Mouse (Mus musculus) right cerebral cortex, postnatal 25 days (tissue): ENCODE data around the gene Trp53i13.

Source experiments
- DNase-seq: peaks from one replicate; pipeline ENCODE4 v3.0.0; 2022

Trp53i13 gene

GRCm38 (mm10) chr11:77491123-77491501 is 24.7 kb downstream of the Trp53i13 start:
- DNase-seq: peak; percentile 86

- no peak for DNase-seq
Measured at GRCm38 (mm10) chr11:77490451-77490850, 25.3 kb downstream of the Trp53i13 start.

DNA sequence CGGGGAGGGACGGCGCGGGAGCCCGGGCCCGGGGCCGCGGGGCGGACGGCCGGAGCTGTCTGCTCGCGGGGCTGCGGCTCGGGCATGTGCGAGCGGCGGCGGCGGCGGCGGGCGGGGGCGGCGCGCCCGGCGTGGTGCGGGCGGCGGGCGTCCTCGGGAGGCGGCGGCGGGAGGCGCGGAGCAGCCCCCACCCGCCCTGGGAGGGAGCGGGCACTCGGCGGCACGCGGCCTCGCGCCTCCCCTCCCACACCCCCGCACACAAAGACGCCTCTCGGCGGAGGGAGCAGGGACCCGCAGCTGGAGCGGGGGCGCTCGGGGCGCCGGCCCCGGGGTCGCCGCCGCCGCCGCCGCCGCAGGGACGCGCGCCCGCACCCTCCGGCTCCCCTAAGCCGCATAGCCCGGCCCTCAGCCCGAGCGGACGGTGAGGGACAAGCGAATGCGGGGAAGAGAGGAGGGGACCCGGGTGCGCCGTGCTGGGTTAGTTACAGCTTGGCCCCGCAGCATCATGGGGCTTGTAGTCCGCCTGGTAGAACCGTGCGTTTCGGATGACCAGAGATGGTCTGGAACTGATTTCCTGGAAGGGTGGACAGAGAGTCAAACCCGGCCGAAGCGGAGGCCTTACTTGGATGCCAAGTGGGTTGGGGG is 26.1 kb downstream of the Trp53i13 start, which contains the start of gene Ankrd13b:
Gene Ankrd13b (minus strand): TSS at position 88 of the 645 bp plus-strand sequence.
- peak; percentile 82 for DNase-seq

DNA sequence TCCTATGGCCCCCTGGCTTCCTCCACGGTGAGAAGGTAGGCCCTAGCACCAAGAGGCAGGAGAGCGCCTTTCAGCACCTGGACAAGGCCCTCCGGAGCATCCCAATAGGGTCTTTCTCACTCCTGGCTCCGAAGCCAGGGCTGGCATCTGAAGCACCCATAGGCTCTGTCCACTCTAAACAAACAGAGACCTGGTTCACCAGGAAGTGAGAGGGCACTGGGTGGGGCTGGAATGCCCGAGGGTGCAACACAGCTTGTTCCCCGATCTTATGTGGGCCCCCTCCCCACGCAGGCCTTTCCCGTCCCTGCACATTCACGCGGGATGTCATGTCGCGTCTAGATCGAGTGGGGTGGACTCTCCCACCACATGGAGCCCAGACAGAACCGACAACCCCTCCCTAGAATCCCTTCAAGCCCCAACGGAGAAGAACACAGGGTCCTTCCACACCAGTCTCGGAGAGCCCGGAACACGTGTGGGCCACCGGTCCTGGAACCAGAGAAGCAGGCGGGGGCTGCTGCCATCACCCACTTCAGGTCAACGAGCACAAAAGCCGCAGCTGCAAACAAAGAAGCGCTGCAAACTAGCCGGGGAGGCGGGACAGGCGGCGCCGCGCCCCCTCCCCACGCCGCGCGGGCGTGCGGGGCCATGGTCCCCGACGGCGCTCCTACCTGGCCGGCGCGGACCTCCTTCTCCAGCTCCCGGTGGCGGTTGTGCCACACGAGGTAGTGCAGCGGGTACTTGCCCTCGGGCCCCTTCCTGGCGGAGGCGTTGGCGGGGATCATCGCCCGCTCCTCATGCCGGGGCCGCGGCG is 26.8 kb downstream of the Trp53i13 start:
- peak; percentile 56 for DNase-seq

GRCm38 (mm10) chr11:77486798-77487197 is 29.0 kb downstream of the Trp53i13 start:
- no peak for DNase-seq

GRCm38 (mm10) chr11:77485229-77485628 is 30.6 kb downstream of the Trp53i13 start:
- DNase-seq: no peak

- DNase-seq: no peak
Measured at GRCm38 (mm10) chr11:77483510-77484255, 32.1 kb downstream of the Trp53i13 start.

- DNase-seq: no peak
Measured at GRCm38 (mm10) chr11:77483043-77483442, 32.7 kb downstream of the Trp53i13 start.

DNA sequence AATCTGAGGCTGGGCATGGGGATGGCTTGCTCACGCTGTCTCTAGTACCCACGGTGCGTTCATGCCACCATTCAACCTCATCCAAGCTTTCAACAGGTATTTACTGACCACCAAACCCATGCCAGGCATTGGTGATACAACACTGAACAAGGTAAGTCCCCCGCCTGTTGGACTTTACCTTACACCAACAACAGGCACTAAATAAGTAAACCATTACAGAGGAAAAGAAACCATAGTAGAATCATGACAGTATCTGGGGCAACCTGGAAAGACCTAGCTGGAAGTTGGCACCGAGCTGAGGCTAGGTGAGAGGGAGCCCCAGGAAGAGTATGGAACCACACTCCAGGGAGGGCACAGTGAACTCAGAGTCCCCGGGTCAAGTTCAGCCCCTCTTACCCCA is 38.9 kb downstream of the Trp53i13 start:
- DNase-seq: no peak

GRCm38 (mm10) chr11:77476216-77476615 is 39.6 kb downstream of the Trp53i13 start:
- DNase-seq: no peak

DNA sequence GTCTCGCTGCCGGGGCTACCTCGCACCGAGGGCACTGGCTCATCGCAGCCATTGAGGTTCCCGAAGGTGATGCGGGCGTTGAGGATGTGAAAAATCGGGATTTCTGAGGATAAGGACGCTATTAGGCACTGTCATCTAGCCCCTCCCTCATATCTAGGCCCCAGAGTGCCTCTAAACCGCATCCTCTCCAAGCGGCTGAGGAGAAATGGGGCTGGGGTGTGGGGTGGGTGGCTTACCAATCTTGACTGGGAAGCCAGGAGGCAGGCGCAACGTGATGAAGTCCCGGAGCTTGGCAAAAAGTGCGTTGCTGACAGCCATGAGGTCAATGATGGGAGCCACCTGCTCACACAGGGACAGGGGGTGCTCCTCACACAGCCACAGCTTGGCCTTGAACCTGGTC is 43.0 kb downstream of the Trp53i13 start:
- DNase-seq: no peak

- no peak for DNase-seq
Measured at GRCm38 (mm10) chr11:77471407-77471806, 44.4 kb downstream of the Trp53i13 start.

DNA sequence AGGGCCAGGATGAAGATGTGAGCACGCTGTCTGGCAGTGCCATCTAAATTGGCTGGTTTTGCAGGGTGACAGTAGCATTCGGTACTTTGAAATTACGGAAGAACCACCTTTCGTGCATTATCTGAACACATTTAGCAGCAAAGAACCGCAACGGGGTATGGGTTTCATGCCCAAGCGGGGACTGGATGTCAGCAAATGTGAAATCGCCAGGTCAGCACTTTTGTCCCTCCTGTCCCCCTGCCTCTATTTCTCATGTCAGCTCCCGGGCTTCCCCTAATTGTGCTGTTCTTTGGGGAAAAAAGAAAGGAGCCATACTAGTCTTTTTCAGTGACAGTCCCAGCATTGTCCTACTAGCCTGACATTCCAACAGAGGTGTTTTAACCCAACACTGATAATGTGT is 47.4 kb downstream of the Trp53i13 start:
- no peak for DNase-seq

DNA sequence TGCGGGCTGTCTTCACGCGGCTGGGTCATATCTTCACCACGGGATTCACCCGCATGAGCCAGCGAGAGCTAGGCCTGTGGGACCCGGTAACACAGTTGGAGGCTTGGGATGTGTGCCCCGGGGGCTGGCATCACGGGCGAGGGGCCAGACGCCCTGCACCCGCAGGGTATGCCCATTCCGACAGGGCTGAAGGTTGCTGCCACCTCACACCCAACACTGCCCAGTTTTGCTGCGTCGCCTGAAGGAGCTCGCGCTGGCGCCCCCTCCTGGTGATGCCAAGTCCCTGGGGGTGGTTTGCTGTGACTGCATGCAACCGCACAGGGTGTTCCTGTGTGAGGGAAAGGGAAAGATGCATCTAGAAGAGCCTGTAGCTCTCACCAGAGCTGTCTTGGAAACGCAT is 48.0 kb downstream of the Trp53i13 start:
- DNase-seq: peak; percentile 77

- DNase-seq: peak; percentile 75
Measured at GRCm38 (mm10) chr11:77467157-77467556, 48.6 kb downstream of the Trp53i13 start.

DNA sequence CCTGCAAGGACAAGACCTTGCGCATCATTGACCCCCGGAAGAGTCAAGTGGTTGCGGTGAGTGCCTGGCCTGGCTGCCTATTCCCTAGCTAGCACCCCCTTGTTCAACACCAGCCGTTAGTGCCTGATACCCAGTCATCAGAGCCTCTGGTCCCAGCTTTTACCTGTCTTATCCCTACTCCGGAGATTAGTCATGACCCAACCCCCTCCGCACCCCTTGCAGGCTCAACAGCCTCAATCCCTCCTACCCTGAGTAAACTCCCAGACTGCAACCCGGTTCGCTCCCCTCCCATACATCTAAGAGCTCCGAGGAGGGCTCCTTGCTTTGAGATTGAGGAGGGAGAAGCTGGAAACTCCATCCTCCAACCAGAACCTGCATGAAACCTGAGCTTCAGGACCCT is 49.2 kb downstream of the Trp53i13 start:
- DNase-seq: no peak

DNA sequence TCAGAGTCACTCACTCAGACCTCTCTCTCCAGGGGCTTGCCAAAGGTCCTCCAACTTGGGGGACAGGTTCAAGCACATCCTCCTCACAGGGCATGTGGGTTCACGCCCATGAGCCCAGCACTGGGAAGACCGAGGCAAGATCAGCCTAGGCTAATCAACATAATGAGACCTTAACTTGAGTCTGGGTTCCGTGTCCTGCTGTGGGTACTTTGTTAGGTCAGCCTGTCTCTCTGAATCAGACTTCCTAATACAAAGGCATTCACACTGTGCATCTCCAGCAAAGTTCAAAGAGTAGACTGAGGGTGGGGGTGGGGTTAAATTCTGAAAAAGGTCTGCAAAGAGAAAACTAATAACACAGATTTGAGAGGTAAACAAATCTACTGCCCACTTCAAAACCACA is 50.7 kb downstream of the Trp53i13 start:
- no peak for DNase-seq

GRCm38 (mm10) chr11:77464684-77465083 is 51.1 kb downstream of the Trp53i13 start:
- no peak for DNase-seq

- DNase-seq: no peak
Measured at GRCm38 (mm10) chr11:77463786-77464185, 52.0 kb downstream of the Trp53i13 start.

GRCm38 (mm10) chr11:77463101-77463445 is 52.7 kb downstream of the Trp53i13 start:
- DNase-seq: no peak

DNA sequence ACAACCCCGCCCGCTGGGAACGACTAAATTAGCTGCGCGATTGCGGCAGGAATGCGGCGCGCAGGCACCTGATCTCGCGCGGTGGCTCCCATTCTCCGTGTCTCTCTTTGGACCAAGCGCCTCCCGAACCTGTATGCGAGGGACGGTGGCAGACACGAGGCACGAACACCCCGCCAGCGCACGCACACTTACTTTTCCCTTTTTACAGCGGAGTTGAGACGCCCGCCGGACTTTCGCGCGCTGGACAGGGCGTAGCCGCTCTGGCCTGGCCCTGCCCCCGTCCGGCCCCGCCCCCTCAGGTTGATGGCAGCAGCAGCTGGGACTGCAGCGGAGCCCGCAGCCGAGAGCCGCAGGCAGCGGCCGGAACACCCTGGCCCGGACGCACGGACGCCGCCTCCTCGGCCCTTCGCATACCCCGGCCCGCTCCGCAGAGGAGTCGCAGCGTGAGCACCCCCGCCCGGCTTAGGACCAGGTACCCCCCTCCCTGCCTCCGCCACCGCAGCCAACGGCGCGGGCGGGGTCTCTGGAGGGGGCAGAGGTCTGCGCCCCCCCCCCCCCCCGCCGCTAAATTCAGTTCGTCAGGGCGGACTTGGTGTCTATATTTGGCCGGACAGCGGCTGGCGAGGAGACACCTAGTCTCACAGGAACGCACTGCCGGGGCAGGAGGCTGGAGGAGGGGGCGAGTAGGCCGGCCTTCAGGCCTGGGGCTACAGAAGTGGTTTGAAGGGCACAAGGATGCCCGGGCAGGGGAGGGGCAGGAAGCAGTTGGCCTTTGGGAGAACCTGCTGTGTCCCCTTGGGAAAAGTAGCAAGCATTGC is 53.3 kb downstream of the Trp53i13 start, which contains the start of gene Coro6:
Gene Coro6 (plus strand): TSS at position 129 of the 818 bp plus-strand sequence.
- no peak for DNase-seq

- no peak for DNase-seq
Measured at GRCm38 (mm10) chr11:77461856-77462255, 53.9 kb downstream of the Trp53i13 start.
